ENCODE assay signal across 7 mouse cellular contexts in genomic region chr1:87541614-87542013, GRCm38 (mm10). TPM values are rescaled to one million over a fixed set of nuclear protein-coding genes. Genes with fewer than 3 reads are reported as not detected.
DNase-seq lines count a peak whose midpoint lies in the region.

No protein-coding gene starts in this region.

- DNase-seq in left cerebral cortex, adult 18-20 months (ENCODE audit: low spot score in 2 of 2), result peak; percentile 53 to 71
- DNase-seq in left cerebral cortex, postnatal 36 days (ENCODE audit: low spot score in 2 of 2), result no peak
- peak; percentile 93 for DNase-seq in ES-CJ7 (ENCODE audit: low read depth, low spot score)
- DNase-seq in adrenal gland, adult 2 months, result peak; percentile 56
- peak; percentile 70 for DNase-seq in embryo, embryonic 10 days (ENCODE audit: low spot score)
- peak; percentile 55 to 65 for DNase-seq in left cerebral cortex, postnatal 14 days (ENCODE audit: low spot score in 2 of 2)
- peak; percentile 52 for DNase-seq in testis, postnatal 14 days (ENCODE audit: low spot score)

- intact Hi-C loops in left cerebral cortex, postnatal 36 days (cut with DNase I), result no loop called here
- intact Hi-C loops in left cerebral cortex, postnatal 14 days (cut with DNase I), result no loop called here

RNA-seq across cellular contexts. Expression of gene Neu2, which starts 31.9 kb away (rescaled TPM):
- total RNA-seq in left cerebral cortex, adult 18-20 months (2021), result 1 to 10 TPM; 6.3 to 7.1 TPM
- total RNA-seq in left cerebral cortex, postnatal 36 days (2021), result 1 to 10 TPM; 5.7 to 8.7 TPM
- total RNA-seq in adrenal gland, adult 2 months (2021), result not detected
- polyA plus RNA-seq in adrenal gland, adult 2 months (2012; rRNA removed), result not detected in 2 replicates
- 1 to 10 TPM; 3.4 to 3.5 TPM for total RNA-seq in left cerebral cortex, postnatal 14 days (2021)

RNA-seq across cellular contexts. Expression of gene Ngef, which starts 32.1 kb away (rescaled TPM):
- total RNA-seq in left cerebral cortex, adult 18-20 months (2021), result 100 to 1,000 TPM; 357 to 374 TPM
- 100 to 1,000 TPM; 359 to 394 TPM for total RNA-seq in left cerebral cortex, postnatal 36 days (2021)
- under 1 TPM; 0.14 to 0.41 TPM for total RNA-seq in adrenal gland, adult 2 months (2021)
- 0.29 and 0.39 TPM in 2 replicates for polyA plus RNA-seq in adrenal gland, adult 2 months (2012; rRNA removed)
- total RNA-seq in left cerebral cortex, postnatal 14 days (2021), result 100 to 1,000 TPM; 261 to 278 TPM

Comparison
In these comparisons a context has a peak if more than half of its experiments do, and no peak if none do; other contexts are left out.
1. DNase-seq: peak in left cerebral cortex, adult 18-20 months (2 of 2), ES-CJ7 (single experiment), adrenal gland, adult 2 months (single experiment), embryo, embryonic 10 days (single experiment), left cerebral cortex, postnatal 14 days (2 of 2) and testis, postnatal 14 days (single experiment); none in left cerebral cortex, postnatal 36 days (0 of 2).
2. RNA of gene Neu2, which starts 31.9 kb away (total RNA-seq): 5.7 to 8.7 TPM in left cerebral cortex, postnatal 36 days, 6.3 to 7.1 TPM in left cerebral cortex, adult 18-20 months and 3.4 to 3.5 TPM in left cerebral cortex, postnatal 14 days; not detected in adrenal gland, adult 2 months; every median in the first group is over 4 times any median in the second.
3. RNA of gene Ngef, which starts 32.1 kb away (total RNA-seq): 359 to 394 TPM in left cerebral cortex, postnatal 36 days, 357 to 374 TPM in left cerebral cortex, adult 18-20 months and 261 to 278 TPM in left cerebral cortex, postnatal 14 days; 0.14 to 0.41 TPM in adrenal gland, adult 2 months; every median in the first group is over 100 times any median in the second.